Mouse (Mus musculus) ES-E14 (cell line): ENCODE data around the gene Lrfn1.

Experiments used
- CHD2 ChIP-seq: IDR thresholded peaks from 2 replicates; pipeline ENCODE4 v1.6.1; 2014; ENCODE audit warnings: mild to moderate bottlenecking, low read depth, low read length, inconsistent platforms
- HCFC1 ChIP-seq: IDR thresholded peaks from 2 replicates; pipeline ENCODE4 v1.6.1; 2012; ENCODE audit warnings: low read length, inconsistent platforms, borderline replicate concordance; ENCODE audit not compliant: insufficient read depth
- MAFK ChIP-seq: IDR thresholded peaks from 2 replicates; pipeline ENCODE4 v1.6.1; 2014; ENCODE audit warnings: mild to moderate bottlenecking, low read depth, low read length, inconsistent platforms; ENCODE audit not compliant: insufficient read depth
- ZC3H11A ChIP-seq: IDR thresholded peaks from 2 replicates; pipeline ENCODE4 v1.6.1; 2012; ENCODE audit warnings: low read depth, mild to moderate bottlenecking, inconsistent platforms, low read length, borderline replicate concordance
- ZNF384 ChIP-seq: IDR thresholded peaks from 2 replicates; pipeline ENCODE4 v1.6.1; 2012; ENCODE audit warnings: low read depth, low read length, inconsistent platforms

GRCm38 (mm10) chr7:28451531-28452360 lies at the start of gene Lrfn1:
- TF ChIP-seq MAFK: no peak
- TF ChIP-seq HCFC1: no peak
- TF ChIP-seq CHD2: no peak
- TF ChIP-seq ZC3H11A: no peak
- no peak for TF ChIP-seq ZNF384
